Mouse (Mus musculus) retina, adult 2 months (tissue): ENCODE measurements around the gene Tbp.
A peak's percentile ranks its signal among the peaks of the same experiment; 100 is the strongest.

ENCODE experiments used
- DNase-seq: peaks from one replicate; pipeline ENCODE4 v3.0.0-alpha.2; 2012; ENCODE audit warnings: low read depth, low spot score

Tbp gene

GRCm38 (mm10) chr17:15499656-15500394 lies at the start of gene Tbp, which contains the start of gene Psmb1:
Gene Tbp, plus strand, starts transcription at chr17:15499888.
Gene Psmb1, minus strand, starts transcription at chr17:15499751.
- peak; percentile 96 for DNase-seq

GRCm38 (mm10) chr17:15455203-15455602 lies 44.5 kb upstream of the Tbp start:
- DNase-seq = no peak

GRCm38 (mm10) chr17:15456595-15456994 lies 43.1 kb upstream of the Tbp start:
- DNase-seq = no peak

DNA sequence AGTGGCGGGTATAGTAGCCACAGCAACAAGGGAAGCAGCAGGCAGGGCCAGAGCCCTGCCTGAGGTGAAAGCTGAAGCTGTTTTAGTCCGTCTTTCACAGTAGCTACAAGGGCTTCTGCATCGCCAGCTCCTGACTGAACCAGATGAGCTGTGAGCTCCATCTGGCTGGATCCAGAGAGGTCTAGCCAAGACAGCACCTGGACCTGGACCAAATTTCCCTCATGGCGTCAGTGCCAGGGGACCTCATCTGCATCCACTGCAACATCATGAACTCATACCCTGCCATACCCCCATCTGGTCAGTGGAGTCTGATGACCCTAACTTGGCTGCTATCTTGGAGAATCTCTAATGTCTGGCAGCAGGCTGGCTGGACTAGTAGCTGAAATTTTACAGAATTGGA lies 39.9 kb upstream of the Tbp start:
- DNase-seq = no peak

GRCm38 (mm10) chr17:15461921-15462495 lies 37.7 kb upstream of the Tbp start:
- no peak for DNase-seq

GRCm38 (mm10) chr17:15467669-15468068 lies 32.0 kb upstream of the Tbp start:
- DNase-seq = peak; percentile 50

DNA sequence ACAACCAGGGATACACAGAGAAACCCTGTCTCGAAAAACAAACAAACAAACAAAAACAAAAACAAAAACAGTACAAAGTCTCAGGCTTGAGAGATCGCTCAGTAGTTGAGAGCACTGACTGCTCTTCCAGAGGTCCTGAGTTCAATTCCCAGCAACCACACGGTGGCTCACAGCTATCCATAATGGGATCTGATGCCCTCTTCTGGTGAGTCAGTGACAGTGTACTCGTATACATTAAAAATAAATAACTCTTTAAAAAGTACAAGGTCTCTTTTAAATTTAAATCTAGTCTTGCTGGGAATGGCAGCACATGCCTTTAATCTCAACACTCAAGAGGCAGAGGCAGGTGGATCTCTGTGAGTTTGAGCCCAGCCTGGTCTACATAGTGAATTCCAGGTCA lies 27.0 kb upstream of the Tbp start:
- no peak for DNase-seq

DNA sequence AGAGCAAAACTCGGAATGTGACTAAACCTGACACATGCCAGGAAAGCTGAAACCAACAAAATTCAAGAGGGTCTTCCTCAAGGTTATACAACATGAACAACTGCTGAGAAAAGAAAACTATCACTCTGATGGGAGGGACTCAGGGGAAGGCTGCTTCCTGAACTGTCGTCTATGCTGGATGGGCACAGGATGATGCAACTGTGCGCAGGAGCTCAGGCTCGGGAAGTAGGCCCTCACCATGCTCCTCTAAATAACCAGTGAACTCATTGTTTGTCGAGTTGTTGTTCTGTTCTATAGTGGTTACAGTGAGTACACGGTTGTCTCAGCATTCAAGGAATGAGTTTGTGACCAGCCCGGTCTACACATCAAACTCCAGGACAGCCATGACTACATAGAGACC lies 9.1 kb upstream of the Tbp start:
- no peak for DNase-seq

DNA sequence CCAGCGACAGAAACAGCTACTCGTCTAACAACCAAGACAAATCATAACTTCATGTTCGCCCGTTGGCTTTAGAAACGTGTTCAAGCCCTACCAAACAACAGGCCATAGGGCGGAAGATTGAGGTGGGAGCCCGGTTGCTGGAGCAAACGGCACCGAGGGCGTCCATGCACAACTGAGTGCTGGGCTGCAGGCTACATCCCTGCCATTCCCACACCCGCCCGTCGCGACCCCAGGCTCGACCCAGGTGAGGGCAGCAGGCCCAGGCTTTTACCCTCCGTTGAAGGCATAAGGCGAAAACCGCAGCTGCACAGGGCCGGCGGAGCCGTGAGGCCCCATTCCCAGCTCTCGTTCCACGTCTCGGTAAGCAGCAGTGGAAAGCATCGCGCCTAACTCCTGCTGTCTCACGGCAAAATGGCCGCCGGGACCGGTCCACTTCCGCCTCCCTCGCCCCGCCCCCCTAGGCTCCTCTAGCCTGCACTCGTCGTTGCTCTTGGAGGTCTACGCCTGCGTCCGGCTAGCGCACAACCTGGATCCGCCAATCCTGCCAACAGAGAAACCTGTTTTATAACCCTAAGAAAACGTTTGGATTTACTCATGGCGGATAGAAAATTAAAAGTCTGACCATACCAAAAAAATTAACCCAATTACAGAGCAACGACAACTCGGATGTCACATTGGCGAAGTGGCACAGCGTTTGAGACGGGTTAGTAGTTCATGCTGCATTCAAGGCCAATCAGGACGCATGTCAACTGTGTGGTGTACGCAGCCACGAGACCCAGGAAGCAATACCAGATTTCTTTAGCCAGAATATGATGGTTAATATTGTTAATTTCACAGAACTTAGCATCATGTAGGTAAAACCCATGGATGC lies 1.6 kb upstream of the Tbp start:
- peak; percentile 81 for DNase-seq

DNA sequence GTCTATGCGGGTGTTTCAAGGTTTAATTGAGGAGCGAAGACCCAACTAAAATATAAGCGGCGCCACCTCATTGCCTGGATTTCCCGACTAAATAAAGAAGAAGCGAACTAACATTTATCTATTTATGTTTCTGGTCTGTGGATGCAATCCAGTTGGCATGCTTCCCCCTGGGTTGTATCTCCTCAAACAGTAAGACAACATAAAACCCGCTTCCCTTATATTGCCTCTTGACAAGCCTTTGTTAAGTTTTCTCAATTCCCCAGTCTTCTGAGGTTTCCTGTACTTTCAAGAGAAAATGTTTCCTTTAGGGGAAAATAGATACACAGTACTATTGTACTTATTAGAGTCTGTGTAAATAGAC lies 955 bp upstream of the Tbp start:
- DNase-seq = peak; percentile 1

- no peak for DNase-seq
Observed at GRCm38 (mm10) chr17:15510694-15511093, 11.0 kb downstream of the Tbp start.

GRCm38 (mm10) chr17:15517776-15518175 lies 18.1 kb downstream of the Tbp start:
- no peak for DNase-seq

DNA sequence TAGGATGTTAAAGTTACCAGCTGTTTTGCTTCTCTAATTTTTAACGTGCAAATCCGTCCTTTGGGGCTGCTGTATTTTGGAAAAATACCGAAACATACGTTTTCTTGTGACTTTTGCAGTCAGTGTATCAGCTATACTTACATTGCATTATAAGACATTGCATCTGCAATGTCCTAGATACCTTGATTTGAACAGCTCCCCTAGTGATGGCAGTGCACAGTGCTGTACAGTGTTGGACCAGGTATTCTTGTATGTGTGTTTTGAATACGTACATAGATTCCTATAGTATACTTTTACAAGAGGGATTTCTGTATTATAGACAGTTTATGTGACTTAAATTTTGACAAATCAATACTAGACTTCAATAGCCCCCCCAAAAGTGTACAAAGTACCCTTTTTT lies 18.5 kb downstream of the Tbp start:
- no peak for DNase-seq

DNA sequence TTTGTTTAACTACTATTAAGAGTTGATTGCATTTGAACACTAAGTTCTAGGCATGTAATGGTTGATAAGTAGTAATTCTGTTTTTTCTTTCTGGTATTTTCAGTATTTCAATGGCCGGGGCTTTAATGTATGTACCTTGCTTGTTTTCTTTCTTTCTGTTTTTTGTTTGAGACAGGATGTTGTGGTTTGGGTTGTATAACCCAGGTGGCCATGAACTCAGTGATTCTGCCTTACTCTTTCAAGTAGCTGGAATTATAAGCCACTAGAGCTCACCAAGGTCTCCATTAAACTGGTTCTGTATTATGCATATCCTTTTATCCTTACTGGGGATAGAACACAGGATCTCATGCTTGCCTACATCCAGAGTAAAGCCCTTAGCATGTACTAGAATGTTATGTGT lies 19.1 kb downstream of the Tbp start:
- no peak for DNase-seq

DNA sequence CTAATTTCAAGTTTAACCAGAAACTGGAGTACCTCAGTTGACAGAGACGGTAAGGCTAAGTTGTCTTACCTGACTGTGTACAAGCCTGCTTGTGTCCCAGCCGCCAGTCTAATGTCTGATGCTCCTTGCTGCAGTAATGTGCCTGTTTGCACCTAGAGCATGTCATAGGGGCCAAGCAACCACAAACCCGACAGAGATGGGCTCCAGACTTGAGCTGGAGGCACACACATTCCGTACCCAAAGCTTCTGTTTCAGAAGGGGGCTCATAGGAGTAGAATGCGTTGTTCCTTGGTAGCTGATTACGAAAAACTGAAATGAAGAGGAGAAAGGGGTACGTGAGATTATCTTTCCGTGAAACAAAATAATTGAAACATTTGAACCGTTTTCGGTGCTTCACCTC lies 26.6 kb downstream of the Tbp start:
- DNase-seq = no peak

DNA sequence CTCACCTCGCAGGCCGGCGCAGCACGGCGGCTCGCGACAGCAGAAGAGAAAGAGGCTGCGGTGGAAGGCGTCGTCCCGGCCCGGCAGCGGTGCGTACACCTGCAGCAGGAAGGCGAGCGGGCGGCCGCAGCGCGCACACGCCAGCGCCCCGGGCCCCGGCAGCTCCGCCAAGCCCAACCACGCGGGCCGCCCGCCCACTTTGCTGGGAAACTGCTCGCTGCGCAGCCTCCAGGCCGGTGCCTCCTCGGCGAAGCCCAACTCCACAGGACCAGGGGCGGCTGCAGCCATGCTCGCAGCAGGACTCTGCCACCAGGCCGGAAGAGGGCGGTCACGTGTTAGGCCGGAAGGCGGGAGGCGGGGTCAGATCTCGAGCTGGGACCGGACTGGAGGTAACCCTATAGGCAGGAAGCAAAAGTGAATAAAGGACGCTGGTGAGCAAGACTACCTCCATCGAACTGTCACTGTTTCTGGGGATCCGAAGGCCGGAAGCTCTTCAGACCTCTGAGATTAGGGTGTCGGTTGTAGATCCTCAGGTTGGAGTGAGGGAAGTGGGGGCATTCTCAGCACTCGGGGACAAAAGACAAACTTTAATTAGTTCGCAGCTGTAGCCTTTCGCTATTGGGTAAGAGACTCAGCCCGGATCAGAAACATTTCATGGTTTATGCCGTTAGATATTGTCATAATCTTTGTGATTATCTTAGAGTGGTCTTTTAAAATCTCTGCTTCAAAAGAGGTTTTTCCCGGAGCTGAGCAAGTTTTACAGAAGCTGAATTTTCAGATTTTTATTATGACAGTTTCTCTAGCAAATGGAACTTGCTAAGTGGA lies 27.5 kb downstream of the Tbp start, which contains the start of gene Pdcd2:
Gene Pdcd2 (minus strand): TSS at position 316 of the 825 bp plus-strand sequence.
- peak; percentile 78 for DNase-seq

- no peak for DNase-seq
Observed at GRCm38 (mm10) chr17:15527811-15528136, 28.1 kb downstream of the Tbp start.

GRCm38 (mm10) chr17:15528887-15529286 lies 29.2 kb downstream of the Tbp start:
- DNase-seq = no peak

DNA sequence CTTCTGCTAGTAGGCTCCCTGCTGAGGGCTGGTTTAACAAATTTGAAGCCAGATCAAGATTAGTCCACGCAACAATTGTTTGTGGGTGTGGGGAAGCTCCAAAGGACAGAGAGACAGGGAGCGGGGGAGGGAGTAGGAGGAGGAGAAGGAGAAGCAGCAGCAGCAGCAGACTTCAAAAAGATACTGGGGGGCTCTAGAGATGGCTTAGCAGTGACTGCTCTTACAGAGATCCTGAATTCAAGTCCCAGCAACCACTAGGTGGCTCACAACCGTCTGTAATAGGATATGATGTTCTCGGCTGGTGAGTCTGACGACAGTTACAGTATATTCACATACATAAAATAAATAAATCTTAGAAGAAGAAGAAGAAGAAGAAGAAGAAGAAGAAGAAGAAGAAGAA lies 30.5 kb downstream of the Tbp start:
- no peak for DNase-seq

DNA sequence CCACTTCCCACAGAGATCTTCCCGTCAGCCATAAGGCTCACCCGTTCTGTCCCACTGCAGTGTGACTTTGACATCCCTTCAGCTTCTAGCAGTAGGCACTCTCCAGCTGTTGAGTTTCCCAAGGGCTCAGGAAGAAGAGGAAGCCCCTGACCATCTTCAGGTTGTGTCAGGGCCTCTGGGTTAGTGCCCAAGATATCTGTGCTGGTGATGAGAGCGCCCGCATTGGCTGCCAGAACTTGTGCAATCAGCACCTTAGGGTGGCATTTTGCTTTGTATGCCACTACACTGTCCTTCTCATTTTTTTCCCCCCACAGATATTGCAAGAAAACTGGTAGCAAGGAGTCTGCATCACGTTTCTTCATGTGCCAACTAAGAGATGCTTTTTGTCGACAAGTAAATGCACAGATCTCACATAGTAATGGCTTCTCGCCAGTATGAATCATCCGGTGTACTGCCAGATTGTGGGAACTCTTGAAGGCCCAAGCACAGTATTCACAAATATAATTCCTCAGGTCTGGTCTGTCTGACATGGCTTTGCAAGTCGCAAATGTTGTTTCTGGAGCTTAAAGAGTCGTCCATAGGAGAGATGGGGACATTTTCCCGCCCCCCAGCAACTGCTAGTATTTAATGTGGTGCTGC lies 35.6 kb downstream of the Tbp start:
- no peak for DNase-seq

DNA sequence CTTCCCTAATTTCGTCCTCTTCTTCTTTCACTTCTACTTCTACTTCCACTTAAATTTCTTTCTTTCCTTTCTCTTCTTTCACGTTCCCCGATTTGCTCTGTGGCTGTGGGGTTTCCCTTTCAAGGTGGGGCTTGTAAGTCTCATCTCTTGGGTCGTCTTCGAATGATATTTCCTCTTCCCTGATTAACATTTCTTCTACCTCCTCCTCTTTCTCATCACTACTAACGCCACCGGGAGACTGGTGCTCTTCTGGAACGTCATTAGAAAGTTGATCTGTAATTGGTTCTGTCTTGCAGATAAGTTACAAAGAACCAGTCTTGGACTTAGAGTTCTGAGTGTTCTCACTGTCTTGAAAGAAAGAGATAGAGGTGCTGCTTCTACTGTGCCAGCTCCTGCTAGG lies 36.3 kb downstream of the Tbp start:
- no peak for DNase-seq
